Mouse (Mus musculus) midbrain, postnatal 0 days (tissue): ENCODE results near the gene Daam1. TPM values are rescaled to one million over a fixed set of nuclear protein-coding genes. Genes with fewer than 3 reads are reported as not detected.
A peak's percentile ranks its signal among the peaks of the same experiment; 100 is the strongest.

Source experiments
- ATAC-seq: fragments of 200-750 bp; cut with Nextera tagmentation; 2 replicates; pipeline ENCODE4 v1.8.0; 2017; ENCODE audit warnings: moderate number of reproducible peaks, mild to moderate bottlenecking, moderate TSS enrichment, moderate library complexity; ENCODE audit not compliant: low FRiP score
- DNase-seq: peaks from one replicate; pipeline ENCODE4 v3.0.0-alpha.2; 2015; ENCODE audit warnings: low spot score
- H3K27ac ChIP-seq: fragments of 300-500 bp; sonication (generic); 2 replicates; pipeline ENCODE4 v1.5.1; 2014; ENCODE audit warnings: low read depth, mild to moderate bottlenecking, low read length, mixed read lengths
- H3K27me3 ChIP-seq: fragments of 300-500 bp; sonication (generic); 2 replicates; pipeline ENCODE4 v1.6.1; 2014; ENCODE audit warnings: low read length, control low read depth, mixed read lengths; ENCODE audit not compliant: insufficient read depth
- H3K36me3 ChIP-seq: fragments of 300-500 bp; sonication (generic); 2 replicates; pipeline ENCODE4 v1.6.1; 2014; ENCODE audit warnings: low read length, control low read depth, mixed read lengths; ENCODE audit not compliant: insufficient read depth
- H3K4me1 ChIP-seq: fragments of 300-500 bp; sonication (generic); 2 replicates; pipeline ENCODE4 v1.6.1; 2014; ENCODE audit warnings: mild to moderate bottlenecking, control low read depth, antibody characterized with exemption, low read length, mixed read lengths; ENCODE audit not compliant: insufficient read depth
- H3K4me2 ChIP-seq: fragments of 300-500 bp; sonication (generic); 2 replicates; pipeline ENCODE4 v1.6.1; 2014; ENCODE audit warnings: low read depth, mild to moderate bottlenecking, low read length, mixed read lengths; ENCODE audit not compliant: poor library complexity, severe bottlenecking
- H3K4me3 ChIP-seq: fragments of 300-500 bp; sonication (generic); 2 replicates; pipeline ENCODE4 v1.5.1; 2014; ENCODE audit warnings: low read depth, mild to moderate bottlenecking, low read length, moderate library complexity
- H3K9ac ChIP-seq: fragments of 300-500 bp; sonication (generic); replicated peaks from 2 replicates; pipeline ENCODE4 v1.6.1; 2014; ENCODE audit warnings: mild to moderate bottlenecking, low read length, moderate library complexity, mixed read lengths; ENCODE audit not compliant: poor library complexity, severe bottlenecking
- H3K9me3 ChIP-seq: fragments of 300-500 bp; sonication (generic); 2 replicates; pipeline ENCODE4 v1.6.1; 2016; ENCODE audit warnings: low read length, control low read depth
- CTCF ChIP-seq: IDR thresholded peaks from 2 replicates; pipeline ENCODE4 v1.5.1; 2016; ENCODE audit warnings: antibody characterized with exemption, mild to moderate bottlenecking
- WGBS: fragments of 180-500 bp; shearing (Covaris S2); extraction: QIAGEN DNeasy Blood & Tissue Kit; methylation state at CpG from one replicate; pipeline ENCODE4 v1.1.7; 2014; 5-methylcytosine and 5-hydroxymethylcytosine counted together
- polyA plus RNA-seq: library from polyadenylated mRNA; unstranded; fragments of >200 nt; fragmentation: Nextera tagmentation; extraction: Ambion mirVana; gene quantifications from 2 replicates; pipeline ENCODE4 v1.2.1, GENCODE M21; 2015
- total RNA-seq: library from RNA; depleted of rRNA; stranded (reverse); fragments of >200 nt; gene quantifications from 2 replicates; pipeline ENCODE4 v1.2.3, GENCODE M21; 2014

Gene Daam1
- total and polyA plus RNA-seq, 2 experiments from 2014 or later: 27.3 to 86.0 TPM

GRCm38 (mm10) chr12:72023572-72023971 is 192.7 kb downstream of the Daam1 start:
- Histone ChIP-seq H3K4me3 (no peak overlapping the region), H3K27ac (no peak overlapping the region), H3K9me3 (0 out of 2 replicates have a peak, but pooled peaks cover 3% of the 10 kb centered on the region), H3K27me3 (no peaks in the 10 kb centered on the region), H3K36me3 (no peaks in the 10 kb centered on the region), H3K4me2 (no peak overlapping the region), H3K4me1 (no peaks in the 10 kb centered on the region), H3K9ac (no peak overlapping the region)
- ATAC-seq (no peak), DNase-seq (no peak)
- no peak for TF ChIP-seq CTCF
- 92% methylated on average over 5 of the region's 5 CpGs for WGBS

GRCm38 (mm10) chr12:72025275-72025795 is 194.5 kb downstream of the Daam1 start:
- H3K27me3 ChIP-seq: no peaks in the 10 kb centered on the region
- H3K27ac ChIP-seq: no peak overlapping the region
- ATAC-seq: no peak
- no peak for TF ChIP-seq CTCF
- H3K9me3 ChIP-seq: 0 out of 2 replicates have a peak, but pooled peaks cover 3% of the 10 kb centered on the region
- WGBS: 33% methylated on average over 6 of the region's 6 CpGs
- H3K4me2 ChIP-seq: no peak overlapping the region
- peak; percentile 54 for DNase-seq
- H3K4me1 ChIP-seq: no peaks in the 10 kb centered on the region
- no peaks in the 10 kb centered on the region for H3K36me3 ChIP-seq
- H3K4me3 ChIP-seq: no peak overlapping the region
- no peak overlapping the region for H3K9ac ChIP-seq

GRCm38 (mm10) chr12:72031171-72031570 is 200.3 kb downstream of the Daam1 start:
- ATAC-seq (no peak), DNase-seq (no peak)
- no peak for TF ChIP-seq CTCF
- H3K4me1 ChIP-seq: no peaks in the 10 kb centered on the region
- no peak overlapping the region for H3K9ac ChIP-seq
- no peak overlapping the region for H3K4me3 ChIP-seq
- no peaks in the 10 kb centered on the region for H3K9me3 ChIP-seq
- H3K4me2 ChIP-seq: no peak overlapping the region
- 89% methylated on average over 5 of the region's 5 CpGs for WGBS
- no peak overlapping the region for H3K27ac ChIP-seq
- no peaks in the 10 kb centered on the region for H3K36me3 ChIP-seq
- H3K27me3 ChIP-seq: no peaks in the 10 kb centered on the region

- WGBS: 87% methylated on average over 6 of the region's 6 CpGs
- Histone ChIP-seq H3K36me3 (no peaks in the 10 kb centered on the region), H3K9ac (no peak overlapping the region), H3K9me3 (no peaks in the 10 kb centered on the region), H3K4me2 (no peak overlapping the region), H3K27ac (no peak overlapping the region), H3K4me1 (no peaks in the 10 kb centered on the region), H3K4me3 (no peak overlapping the region), H3K27me3 (no peaks in the 10 kb centered on the region)
- ATAC-seq (no peak), DNase-seq (no peak)
- TF ChIP-seq CTCF: no peak
Measured at GRCm38 (mm10) chr12:72031794-72032193, 200.9 kb downstream of the Daam1 start.

GRCm38 (mm10) chr12:72036097-72036661 is 205.3 kb downstream of the Daam1 start:
- no peaks in the 10 kb centered on the region for H3K9me3 ChIP-seq
- H3K27me3 ChIP-seq: no peaks in the 10 kb centered on the region
- no peaks in the 10 kb centered on the region for H3K4me1 ChIP-seq
- WGBS: 75% methylated on average over 9 of the region's 9 CpGs
- no peak overlapping the region for H3K27ac ChIP-seq
- ATAC-seq (no peak), DNase-seq (no peak)
- no peak for TF ChIP-seq CTCF
- H3K9ac ChIP-seq: no peak overlapping the region
- H3K4me3 ChIP-seq: no peak overlapping the region
- no peak overlapping the region for H3K4me2 ChIP-seq
- H3K36me3 ChIP-seq: no peaks in the 10 kb centered on the region

- no peak overlapping the region for H3K4me2 ChIP-seq
- no peak overlapping the region for H3K9ac ChIP-seq
- TF ChIP-seq CTCF: no peak
- no peaks in the 10 kb centered on the region for H3K4me1 ChIP-seq
- H3K4me3 ChIP-seq: no peak overlapping the region
- H3K27ac ChIP-seq: no peak overlapping the region
- H3K27me3 ChIP-seq: no peaks in the 10 kb centered on the region
- 95% methylated on average over 6 of the region's 6 CpGs for WGBS
- no peaks in the 10 kb centered on the region for H3K36me3 ChIP-seq
- DNase-seq: no peak
- ATAC-seq: no peak
- H3K9me3 ChIP-seq: no peaks in the 10 kb centered on the region
Measured at GRCm38 (mm10) chr12:72037049-72037448, 206.2 kb downstream of the Daam1 start.
